Mouse (Mus musculus): Measurements from ENCODE around the gene Dynlt1a. TPM values are rescaled to one million over a fixed set of nuclear protein-coding genes. Genes with fewer than 3 reads are reported as not detected.
A peak's percentile ranks its signal among the peaks of the same experiment; 100 is the strongest.
"Not testable (repeated sequence)": the region's sequence is repeated elsewhere in the genome, so short reads cannot be mapped to it uniquely, and the experiment has no call there.

Dynlt1a gene
- polyA plus RNA-seq, 1 experiment from 2014 or later: 18.7 TPM

DNA sequence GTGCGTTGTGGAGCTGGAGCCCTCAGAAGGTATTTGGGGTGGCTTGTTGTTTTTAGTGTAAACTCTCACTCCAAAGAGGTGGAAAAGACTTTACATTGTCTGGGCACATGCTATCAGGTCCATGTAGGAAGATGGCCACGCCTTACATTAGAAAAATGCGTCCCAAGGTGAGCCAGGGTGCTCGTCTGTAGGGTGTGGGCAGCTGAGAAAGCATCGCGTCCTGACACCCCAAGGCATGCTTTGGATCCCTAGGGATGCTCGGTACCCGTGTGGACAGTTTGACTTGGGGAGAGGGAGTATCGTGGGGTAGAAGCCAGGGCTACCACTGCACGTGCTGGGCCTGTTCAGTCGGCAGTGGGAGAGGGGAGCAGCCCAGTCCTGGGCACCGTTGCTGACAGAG lies 28.3 kb downstream of the Dynlt1a start:
- not testable (repeated sequence) for H3K9me3 ChIP-seq (ENCODE audit: low read depth, low read length); H3K4me2 ChIP-seq; H3K9ac ChIP-seq; H3K27me3 ChIP-seq (ENCODE audit: insufficient read depth, low read length); ATAC-seq (ENCODE audit: insufficient read depth); DNase-seq; H3K27ac ChIP-seq (ENCODE audit: low read depth); H3K4me1 ChIP-seq (ENCODE audit: insufficient read depth); H3K36me3 ChIP-seq (ENCODE audit: insufficient read depth); H3K4me3 ChIP-seq (ENCODE audit: low read depth, low read length)
- WGBS: 92% methylated on average over 9 of the region's 12 CpGs

DNA sequence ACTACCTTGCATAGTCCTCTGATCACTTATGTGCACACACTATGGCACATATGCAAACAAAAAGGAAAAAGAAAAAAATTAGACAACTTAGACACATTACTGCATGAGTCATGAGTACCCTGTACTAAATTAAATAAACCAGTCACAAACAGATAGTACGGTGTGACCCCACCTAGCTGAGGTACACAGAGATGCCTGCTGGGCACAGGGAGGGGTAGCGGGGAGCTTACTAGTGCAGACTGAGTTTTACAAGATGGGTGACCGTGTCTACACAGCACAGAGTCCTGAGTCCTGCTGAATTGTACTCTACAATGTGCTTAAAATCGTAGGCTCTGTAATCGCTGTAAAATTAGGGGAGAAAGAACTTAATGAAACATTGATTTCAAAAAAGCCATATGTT lies 31.1 kb downstream of the Dynlt1a start:
- not testable (repeated sequence) for H3K4me1 ChIP-seq (ENCODE audit: insufficient read depth); H3K9me3 ChIP-seq (ENCODE audit: low read depth, low read length); H3K9ac ChIP-seq; ATAC-seq (ENCODE audit: insufficient read depth); H3K27ac ChIP-seq (ENCODE audit: low read depth); DNase-seq; H3K36me3 ChIP-seq (ENCODE audit: insufficient read depth); H3K4me2 ChIP-seq; H3K4me3 ChIP-seq (ENCODE audit: low read depth, low read length); H3K27me3 ChIP-seq (ENCODE audit: insufficient read depth, low read length)
- WGBS: 92% methylated on average over 5 of the region's 5 CpGs

DNA sequence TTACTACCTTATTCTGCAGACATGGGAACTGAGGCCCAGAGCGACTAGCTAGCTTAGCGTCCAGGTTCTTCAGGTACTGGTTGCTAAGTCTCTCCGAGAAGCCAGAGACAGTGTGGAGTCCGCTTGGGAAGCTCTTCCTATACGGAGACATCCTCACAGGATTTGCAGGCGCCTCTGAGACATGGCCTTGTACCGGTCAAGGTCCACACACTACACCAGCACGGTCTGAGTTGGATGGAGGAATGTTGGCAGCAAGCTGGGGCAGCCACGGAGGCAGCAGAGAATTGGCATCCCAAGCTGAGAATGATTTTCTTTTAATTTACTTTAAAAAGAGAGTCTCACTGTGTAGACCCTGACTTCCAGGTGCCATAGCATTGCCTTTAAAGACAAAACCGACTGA lies 34.2 kb downstream of the Dynlt1a start:
- not testable (repeated sequence) for H3K9me3 ChIP-seq (ENCODE audit: low read depth, low read length); H3K4me3 ChIP-seq (ENCODE audit: low read depth, low read length); H3K9ac ChIP-seq; H3K4me2 ChIP-seq; ATAC-seq (ENCODE audit: insufficient read depth); H3K27ac ChIP-seq (ENCODE audit: low read depth); H3K36me3 ChIP-seq (ENCODE audit: insufficient read depth); H3K27me3 ChIP-seq (ENCODE audit: insufficient read depth, low read length); H3K4me1 ChIP-seq (ENCODE audit: insufficient read depth); DNase-seq
- 92% methylated on average over 7 of the region's 10 CpGs for WGBS

DNA sequence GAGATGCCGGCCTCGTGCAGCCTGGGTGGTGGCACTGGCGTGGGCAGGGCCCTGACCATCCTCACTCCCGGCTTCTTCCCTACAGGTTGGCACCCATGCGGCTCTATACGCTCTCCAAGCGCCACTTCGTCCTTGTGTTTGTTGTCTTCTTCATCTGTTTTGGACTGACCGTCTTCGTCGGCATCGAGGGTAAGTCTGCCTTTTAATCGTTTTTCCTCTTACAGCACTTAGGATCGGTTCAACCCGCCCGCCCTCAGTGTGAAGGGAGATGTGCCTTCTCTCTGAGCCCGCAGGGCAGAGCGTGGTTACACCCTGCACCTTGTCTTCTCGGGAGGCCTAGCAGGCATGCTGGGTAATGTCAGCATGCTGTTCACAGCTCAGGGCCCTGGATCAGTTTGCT lies 36.8 kb downstream of the Dynlt1a start:
- H3K27ac ChIP-seq (ENCODE audit: low read depth); H3K4me2 ChIP-seq; DNase-seq; H3K4me1 ChIP-seq (ENCODE audit: insufficient read depth); H3K9me3 ChIP-seq (ENCODE audit: low read depth, low read length); H3K36me3 ChIP-seq (ENCODE audit: insufficient read depth); H3K9ac ChIP-seq; ATAC-seq (ENCODE audit: insufficient read depth); H3K4me3 ChIP-seq (ENCODE audit: low read depth, low read length); H3K27me3 ChIP-seq (ENCODE audit: insufficient read depth, low read length): not testable (repeated sequence)
- WGBS: 93% methylated on average over 14 of the region's 19 CpGs

DNA sequence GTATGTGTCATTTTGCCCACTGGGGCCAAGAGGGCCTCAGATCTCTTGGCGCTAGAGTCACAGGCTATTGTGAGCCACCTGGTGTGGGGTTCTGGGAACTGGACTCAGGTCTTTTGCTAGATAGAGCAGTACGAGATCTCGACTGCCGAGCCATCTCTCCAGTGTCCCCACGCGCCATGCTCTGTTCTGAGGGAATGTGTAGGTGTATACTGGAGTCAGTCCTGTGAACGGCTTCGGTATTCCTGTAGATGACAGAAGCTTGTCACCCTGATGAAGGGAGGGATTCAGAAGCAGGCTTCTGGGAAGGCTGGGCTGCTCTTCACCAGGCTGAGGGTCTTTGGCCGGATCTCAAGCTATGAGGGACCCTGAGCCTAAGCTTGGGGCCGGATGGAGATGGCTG lies 37.5 kb downstream of the Dynlt1a start:
- H3K9me3 ChIP-seq (ENCODE audit: low read depth, low read length); H3K27ac ChIP-seq (ENCODE audit: low read depth); H3K9ac ChIP-seq; H3K27me3 ChIP-seq (ENCODE audit: insufficient read depth, low read length); DNase-seq; H3K4me2 ChIP-seq; H3K4me1 ChIP-seq (ENCODE audit: insufficient read depth); H3K4me3 ChIP-seq (ENCODE audit: low read depth, low read length); H3K36me3 ChIP-seq (ENCODE audit: insufficient read depth): not testable (repeated sequence)
- WGBS: 90% methylated on average over 7 of the region's 10 CpGs
- 0 out of 2 replicates have a peak, but pooled peaks have one; percentile 5 for ATAC-seq (ENCODE audit: insufficient read depth)

DNA sequence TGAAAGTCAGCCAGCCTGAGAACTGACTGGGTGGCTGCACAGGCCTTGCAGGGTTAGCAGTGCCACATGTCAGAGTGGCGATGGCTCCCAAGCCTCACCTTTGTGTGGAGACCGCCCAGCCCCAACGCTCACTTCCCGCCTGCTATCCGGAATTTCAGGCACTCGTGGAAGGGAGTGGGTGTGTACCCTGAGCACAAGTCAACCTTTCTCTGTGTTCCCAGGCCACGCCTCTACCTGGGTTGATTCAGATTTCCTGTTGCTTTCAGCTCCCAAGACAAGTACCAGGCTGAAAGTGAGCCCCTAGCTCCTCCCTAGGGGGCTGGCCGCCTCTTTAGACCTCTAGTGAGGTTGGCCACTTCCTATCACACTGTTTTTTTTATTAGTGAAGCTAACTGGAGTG lies 38.1 kb downstream of the Dynlt1a start:
- WGBS: 36% methylated on average over 8 of the region's 8 CpGs
- not testable (repeated sequence) for H3K4me3 ChIP-seq (ENCODE audit: low read depth, low read length); H3K9me3 ChIP-seq (ENCODE audit: low read depth, low read length); H3K36me3 ChIP-seq (ENCODE audit: insufficient read depth); H3K27ac ChIP-seq (ENCODE audit: low read depth); H3K4me1 ChIP-seq (ENCODE audit: insufficient read depth); H3K27me3 ChIP-seq (ENCODE audit: insufficient read depth, low read length); H3K4me2 ChIP-seq; H3K9ac ChIP-seq
- peak; percentile 82 for ATAC-seq (ENCODE audit: insufficient read depth)
- peak; percentile 43 for DNase-seq

DNA sequence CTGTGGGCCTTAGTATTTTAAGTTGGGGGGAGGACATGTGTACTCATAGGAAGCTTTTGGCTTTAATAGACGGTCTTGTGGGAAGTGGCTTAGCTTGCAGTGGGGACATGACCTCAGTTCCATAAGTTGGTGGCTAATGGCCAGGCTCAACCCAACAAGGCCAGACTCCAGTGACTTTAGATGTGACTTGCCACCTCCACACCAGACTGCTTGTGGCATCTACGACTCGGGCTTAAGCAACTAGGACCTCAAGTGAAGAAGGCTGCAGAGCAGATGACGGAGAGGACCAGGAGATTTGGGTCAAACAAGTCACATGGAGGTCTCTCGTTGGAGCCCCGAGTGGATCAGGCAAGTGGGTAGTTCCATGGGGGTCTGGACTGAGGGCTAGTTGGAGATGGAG lies 42.6 kb downstream of the Dynlt1a start:
- not testable (repeated sequence) for H3K36me3 ChIP-seq (ENCODE audit: insufficient read depth); H3K27ac ChIP-seq (ENCODE audit: low read depth); H3K9me3 ChIP-seq (ENCODE audit: low read depth, low read length); H3K27me3 ChIP-seq (ENCODE audit: insufficient read depth, low read length); ATAC-seq (ENCODE audit: insufficient read depth); H3K4me2 ChIP-seq; H3K4me1 ChIP-seq (ENCODE audit: insufficient read depth); H3K9ac ChIP-seq; DNase-seq; H3K4me3 ChIP-seq (ENCODE audit: low read depth, low read length)
- WGBS: 92% methylated on average over 4 of the region's 6 CpGs

DNA sequence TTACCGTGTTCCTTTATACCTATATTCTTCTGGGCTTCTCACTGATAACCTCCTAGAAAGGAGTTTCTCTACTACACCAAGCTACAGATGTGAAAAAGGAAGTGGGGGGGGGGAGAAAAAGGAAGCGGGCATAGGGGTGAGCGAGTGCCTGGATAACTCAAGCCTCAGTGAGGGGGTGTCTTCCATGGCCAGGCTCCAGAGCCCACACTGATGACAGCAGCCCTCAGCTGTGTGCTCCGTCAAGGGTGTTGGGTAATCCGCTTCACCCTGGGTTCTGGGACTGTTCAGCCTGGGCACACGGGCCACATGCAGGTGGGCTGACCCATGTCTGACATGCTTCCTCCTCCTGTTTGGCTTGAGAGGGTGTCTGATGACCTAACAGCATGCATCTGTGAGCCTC lies 45.3 kb downstream of the Dynlt1a start:
- not testable (repeated sequence) for H3K4me2 ChIP-seq; H3K4me3 ChIP-seq (ENCODE audit: low read depth, low read length); H3K27me3 ChIP-seq (ENCODE audit: insufficient read depth, low read length); ATAC-seq (ENCODE audit: insufficient read depth); DNase-seq; H3K4me1 ChIP-seq (ENCODE audit: insufficient read depth); H3K9me3 ChIP-seq (ENCODE audit: low read depth, low read length); H3K36me3 ChIP-seq (ENCODE audit: insufficient read depth); H3K27ac ChIP-seq (ENCODE audit: low read depth); H3K9ac ChIP-seq
- 76% methylated on average over 6 of the region's 6 CpGs for WGBS

DNA sequence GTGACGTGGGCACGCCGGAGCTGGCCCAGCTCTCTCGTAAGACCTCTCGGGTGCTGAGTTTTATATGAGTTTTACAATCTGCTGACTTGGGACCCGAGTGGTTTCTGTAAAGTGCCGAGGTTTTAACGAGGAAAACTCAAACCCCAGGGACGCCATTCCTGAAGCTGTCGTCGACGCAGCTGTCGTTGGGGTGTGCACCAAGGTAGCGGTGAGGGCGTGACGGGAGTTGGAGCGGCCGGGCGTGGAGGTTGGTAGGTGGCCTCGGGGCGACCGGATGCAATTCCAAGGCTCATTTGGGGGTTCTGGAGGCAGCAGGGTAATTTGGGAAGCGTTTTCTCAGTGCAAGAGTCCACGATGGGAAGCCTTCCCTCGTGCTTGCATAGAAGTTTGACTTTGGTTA lies 46.5 kb downstream of the Dynlt1a start:
- peak overlapping the region; percentile 60 for H3K4me2 ChIP-seq
- ATAC-seq (ENCODE audit: insufficient read depth) (peak; percentile 13; the same call in 1 of the 2 replicates), DNase-seq (peak; percentile 45)
- under 1% methylated on average over 23 of the region's 25 CpGs for WGBS
- H3K4me1 ChIP-seq (ENCODE audit: insufficient read depth); H3K36me3 ChIP-seq (ENCODE audit: insufficient read depth); H3K27me3 ChIP-seq (ENCODE audit: insufficient read depth, low read length); H3K27ac ChIP-seq (ENCODE audit: low read depth); H3K9me3 ChIP-seq (ENCODE audit: low read depth, low read length): not testable (repeated sequence)
- peak overlapping the region; percentile 51 for H3K9ac ChIP-seq
- H3K4me3 ChIP-seq (ENCODE audit: low read depth, low read length): peak overlapping the region; percentile 49

DNA sequence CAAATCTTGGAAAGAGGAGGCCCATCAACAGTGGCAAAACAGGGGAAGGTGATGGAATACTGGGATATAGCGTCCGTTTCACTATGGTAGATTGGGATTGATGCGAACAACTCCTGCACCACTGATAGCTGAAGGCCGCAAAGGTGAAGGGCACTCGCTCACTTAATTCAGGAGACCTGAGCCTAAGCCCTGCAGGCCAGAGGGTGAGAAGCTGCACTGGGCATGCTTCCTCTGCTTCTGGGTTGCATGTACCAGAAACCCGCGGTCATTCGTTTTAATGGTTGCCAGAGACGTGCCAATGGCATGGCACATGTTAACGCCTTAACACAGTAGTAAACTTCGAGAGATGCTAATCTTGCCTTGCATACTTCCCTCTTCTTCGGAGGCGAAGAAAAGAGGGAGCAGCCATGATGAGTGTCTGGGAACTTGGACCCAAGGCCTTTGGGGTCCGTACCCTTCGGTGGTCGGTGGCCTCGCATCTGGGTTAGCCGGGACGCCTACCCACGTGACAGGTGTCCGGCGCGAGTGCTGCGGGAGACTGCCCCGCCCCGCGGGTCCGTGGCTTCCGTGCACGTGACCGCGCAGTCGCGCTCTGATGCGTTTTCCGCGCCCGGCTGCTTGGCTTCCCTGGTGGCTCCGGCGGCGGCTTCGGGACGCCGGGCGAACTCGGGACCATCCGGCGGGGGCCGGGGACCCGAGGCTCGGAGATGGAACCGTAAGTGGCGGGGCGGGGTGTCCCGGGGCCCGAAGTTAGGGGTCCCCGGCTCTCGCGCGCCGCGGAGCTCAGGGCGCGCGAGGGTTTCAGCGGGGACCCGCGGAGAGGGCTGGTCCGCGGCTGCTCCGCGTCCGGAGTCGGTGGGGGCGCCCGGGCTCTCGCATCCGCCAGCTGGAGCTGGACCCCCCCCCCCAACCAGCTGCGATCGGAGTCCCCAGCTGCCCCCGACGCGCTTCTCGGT lies 47.1 kb downstream of the Dynlt1a start:
- peak; percentile 89 for ATAC-seq (ENCODE audit: insufficient read depth)

More for the DNA sequence above, 47.1 kb downstream of the Dynlt1a start:
- peak overlapping the region; percentile 60 for H3K4me2 ChIP-seq
- DNase-seq: peak; percentile 19
- H3K9ac ChIP-seq: peak overlapping the region; percentile 51
- not testable (repeated sequence) for H3K4me1 ChIP-seq (ENCODE audit: insufficient read depth); H3K9me3 ChIP-seq (ENCODE audit: low read depth, low read length); H3K27ac ChIP-seq (ENCODE audit: low read depth); H3K36me3 ChIP-seq (ENCODE audit: insufficient read depth); H3K27me3 ChIP-seq (ENCODE audit: insufficient read depth, low read length)
- H3K4me3 ChIP-seq (ENCODE audit: low read depth, low read length): peak overlapping the region; percentile 49
- 1% methylated on average over 65 of the region's 84 CpGs for WGBS
